Mouse (Mus musculus) midbrain, embryonic 10.5 days (tissue): Measurements from ENCODE around the gene H2afy. TPM values are rescaled to one million over a fixed set of nuclear protein-coding genes. Genes with fewer than 3 reads are reported as not detected.

ENCODE experiments used
- DNase-seq: peaks from one replicate; pipeline ENCODE4 v3.0.0-alpha.2; 2017; ENCODE audit warnings: low spot score
- H3K27ac ChIP-seq: fragments of 300-500 bp; sonication (generic); replicated peaks from 2 replicates; pipeline ENCODE4 v1.5.1; 2016; ENCODE audit warnings: mild to moderate bottlenecking
- H3K27me3 ChIP-seq: fragments of 300-500 bp; sonication (generic); 2 replicates; pipeline ENCODE4 v1.6.1; 2016; ENCODE audit warnings: low read depth, mild to moderate bottlenecking; ENCODE audit not compliant: poor library complexity, severe bottlenecking
- H3K36me3 ChIP-seq: fragments of 300-500 bp; sonication (generic); 2 replicates; pipeline ENCODE4 v1.6.1; 2016; ENCODE audit warnings: mild to moderate bottlenecking, moderate library complexity
- H3K4me1 ChIP-seq: fragments of 300-500 bp; sonication (generic); 2 replicates; pipeline ENCODE4 v1.6.1; 2016
- H3K4me3 ChIP-seq: fragments of 300-500 bp; sonication (generic); 2 replicates; pipeline ENCODE4 v1.5.1; 2016; ENCODE audit warnings: mild to moderate bottlenecking, moderate library complexity
- H3K9me3 ChIP-seq: fragments of 300-500 bp; sonication (generic); replicated peaks from 2 replicates; pipeline ENCODE4 v1.6.1; 2016; ENCODE audit warnings: mild to moderate bottlenecking
- WGBS: fragments of 180-500 bp; shearing (Covaris S2); methylation state at CpG from one replicate; pipeline ENCODE4 v1.1.7; 2016; 5-methylcytosine and 5-hydroxymethylcytosine counted together
- polyA plus RNA-seq: library from polyadenylated mRNA; unstranded; fragments of >200 nt; fragmentation: Nextera tagmentation; extraction: Ambion mirVana; gene quantifications from 2 replicates; pipeline ENCODE4 v1.2.1, GENCODE M21; 2016

H2afy gene
- polyA plus RNA-seq, 1 experiment from 2014 or later: 526 TPM

DNA sequence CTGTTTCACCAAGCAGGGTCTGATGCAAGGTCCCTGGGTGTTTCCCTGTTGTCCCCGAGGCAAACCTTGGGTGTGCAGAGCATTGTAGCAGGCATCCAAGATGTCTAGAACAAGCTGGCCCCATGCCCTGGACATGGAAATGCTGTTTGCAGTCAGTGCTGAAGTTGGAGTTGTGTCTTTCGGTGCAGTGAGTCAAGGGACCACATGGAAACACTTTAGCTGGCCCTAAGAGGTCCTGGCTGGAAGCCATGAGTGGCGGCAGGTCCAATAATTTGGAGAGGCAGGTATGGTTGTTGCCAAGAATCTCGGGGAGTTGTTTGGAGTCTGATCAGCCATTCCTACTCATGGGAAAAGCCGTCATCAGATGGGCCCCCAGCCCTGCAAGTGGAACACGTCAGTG, 27.6 kb upstream of the H2afy start:
- Histone ChIP-seq H3K9me3 (no peaks in the 10 kb centered on the region), H3K27me3 (no peaks in the 10 kb centered on the region; the same call in 1 of the 2 replicates), H3K36me3 (no peaks in the 10 kb centered on the region), H3K4me1 (peaks cover 33% of the 10 kb centered on the region), H3K27ac (no peak overlapping the region), H3K4me3 (no peak overlapping the region)
- no peak for DNase-seq
- 86% methylated on average over 6 of the region's 6 CpGs for WGBS

DNA sequence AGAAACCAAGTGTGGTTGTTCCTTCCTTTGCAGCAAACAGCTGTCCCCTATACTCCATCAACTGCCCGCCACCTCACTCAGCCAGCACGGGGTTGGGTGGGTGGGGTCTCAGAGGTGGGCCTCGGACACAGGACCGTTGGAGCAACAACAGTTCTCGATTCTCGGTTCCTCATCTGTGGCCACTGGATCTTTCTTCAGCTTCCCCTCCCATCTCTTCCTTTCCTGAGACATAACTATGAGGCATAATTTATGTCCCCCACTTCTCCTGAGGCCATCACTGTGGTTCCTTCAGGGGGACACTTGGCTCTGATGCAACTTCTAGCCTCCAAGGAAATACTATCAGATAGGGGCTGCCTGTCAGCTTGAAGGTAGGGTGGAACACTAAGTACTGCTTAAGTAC, 26.7 kb upstream of the H2afy start:
- H3K9me3 ChIP-seq: no peaks in the 10 kb centered on the region
- no peak overlapping the region for H3K4me3 ChIP-seq
- H3K27me3 ChIP-seq: no peaks in the 10 kb centered on the region; the same call in 1 of the 2 replicates
- H3K27ac ChIP-seq: no peak overlapping the region
- no peak for DNase-seq
- peaks cover 24% of the 10 kb centered on the region for H3K4me1 ChIP-seq
- 85% methylated on average over 6 of the region's 6 CpGs for WGBS
- H3K36me3 ChIP-seq: no peaks in the 10 kb centered on the region

DNA sequence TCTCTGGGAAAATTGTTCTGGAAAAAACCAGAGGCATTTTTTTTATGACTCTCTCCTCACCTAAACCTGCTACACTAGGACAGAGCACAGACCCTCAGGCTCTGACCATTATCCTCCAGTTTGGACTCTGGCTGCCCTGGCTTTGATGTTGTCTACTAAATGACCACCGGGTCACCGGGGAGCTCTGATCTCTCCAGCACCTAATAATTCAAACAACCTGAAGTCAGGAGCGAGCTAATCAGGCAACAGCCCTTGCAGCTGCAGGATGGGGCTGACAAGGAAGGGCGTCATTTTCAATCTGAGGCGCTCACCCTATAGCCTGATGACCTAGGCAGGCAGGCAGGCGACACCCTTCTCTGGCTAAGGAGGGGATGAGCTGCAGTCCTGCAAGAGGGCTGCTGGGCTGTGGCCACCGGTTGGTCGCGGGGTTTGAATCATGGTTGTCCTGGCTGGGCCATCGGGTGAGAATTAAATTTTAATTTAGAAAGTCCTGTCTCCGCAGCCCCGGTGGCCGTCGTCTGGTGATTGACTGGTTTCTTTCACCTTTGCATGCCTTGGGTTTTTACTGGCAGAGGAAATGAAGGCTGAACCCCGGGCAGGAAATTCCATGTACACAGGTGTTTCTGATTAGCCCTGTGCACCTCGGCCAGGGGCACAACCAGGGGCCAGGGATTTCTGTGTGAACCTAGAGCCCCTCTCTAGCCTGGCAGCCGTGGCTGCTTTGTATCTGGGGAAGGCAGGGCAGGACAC, 23.6 kb upstream of the H2afy start:
- Histone ChIP-seq H3K36me3 (no peaks in the 10 kb centered on the region), H3K27ac (no peak overlapping the region; the same call in 1 of the 2 replicates), H3K27me3 (peaks cover 3% of the 10 kb centered on the region; the same call in 1 of the 2 replicates), H3K9me3 (no peaks in the 10 kb centered on the region), H3K4me3 (no peak overlapping the region), H3K4me1 (peaks cover 22% of the 10 kb centered on the region)
- WGBS: 57% methylated on average over 17 of the region's 17 CpGs
- peak; percentile 28 for DNase-seq

DNA sequence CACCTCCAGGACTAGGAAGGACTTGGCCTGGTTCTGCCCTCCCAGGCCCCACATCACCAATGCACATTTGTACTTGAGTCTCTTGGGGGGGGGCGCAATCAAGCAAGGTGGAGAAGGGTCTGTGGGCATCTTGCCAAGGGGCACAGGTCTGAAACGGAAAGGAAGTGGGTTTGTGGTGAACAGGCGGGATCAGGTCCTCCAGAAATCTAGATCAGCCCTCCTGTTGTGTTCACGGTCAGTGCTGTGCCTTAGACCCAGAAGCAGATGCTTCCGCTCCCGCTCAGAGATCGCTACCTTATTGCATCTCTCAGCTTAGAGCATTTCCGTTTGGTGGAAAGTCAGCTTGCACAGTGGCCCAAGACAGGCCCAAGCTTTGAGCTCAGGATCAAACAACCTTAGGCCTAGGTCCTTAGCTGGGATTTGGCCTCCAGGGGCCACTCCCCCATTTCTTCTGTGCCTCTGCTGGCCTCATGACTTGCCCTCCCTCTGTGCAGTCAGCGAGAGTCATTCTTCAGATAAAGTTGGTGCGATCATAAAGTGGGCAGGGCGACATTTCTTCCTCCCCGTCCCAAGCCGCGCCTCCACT, 22.9 kb upstream of the H2afy start:
- no peak for DNase-seq
- 81% methylated on average over 14 of the region's 14 CpGs for WGBS

GRCm38 (mm10) chr13:56155671-56156070, 19.5 kb upstream of the H2afy start:
- DNase-seq: no peak
- Histone ChIP-seq H3K27ac (no peak overlapping the region), H3K9me3 (no peaks in the 10 kb centered on the region), H3K27me3 (0 out of 2 replicates have a peak, but pooled peaks cover 3% of the 10 kb centered on the region), H3K36me3 (no peaks in the 10 kb centered on the region), H3K4me1 (peaks cover 22% of the 10 kb centered on the region), H3K4me3 (no peak overlapping the region)
- 82% methylated on average over 7 of the region's 7 CpGs for WGBS

More for the DNA sequence above, 22.9 kb upstream of the H2afy start:
- Histone ChIP-seq H3K4me1 (peaks cover 22% of the 10 kb centered on the region), H3K9me3 (no peaks in the 10 kb centered on the region), H3K27me3 (peaks cover 3% of the 10 kb centered on the region; the same call in 1 of the 2 replicates), H3K36me3 (no peaks in the 10 kb centered on the region), H3K27ac (peak overlapping the region; percentile 24), H3K4me3 (no peak overlapping the region)

DNA sequence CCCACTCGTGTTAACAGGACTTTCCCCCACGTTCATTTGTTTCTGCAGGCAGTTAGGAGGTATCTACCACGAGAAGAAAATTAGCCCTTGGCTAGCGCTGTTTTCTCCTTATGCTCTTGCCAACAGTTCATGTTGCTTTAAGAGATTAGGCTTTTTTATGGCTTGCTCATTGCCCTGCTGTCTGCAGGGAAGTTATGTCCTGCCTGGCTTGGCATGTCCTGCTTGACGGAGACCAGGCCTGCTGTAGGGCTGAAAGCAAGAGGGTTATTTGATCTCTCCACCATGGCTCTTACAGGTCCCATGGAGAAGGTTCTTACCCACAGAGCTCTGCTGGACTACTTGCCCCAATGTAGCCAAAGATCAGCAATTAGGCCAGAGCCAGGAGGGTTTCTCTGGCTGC, 18.9 kb upstream of the H2afy start:
- Histone ChIP-seq H3K36me3 (no peaks in the 10 kb centered on the region), H3K9me3 (no peaks in the 10 kb centered on the region), H3K4me3 (no peak overlapping the region), H3K27ac (no peak overlapping the region), H3K4me1 (peaks cover 17% of the 10 kb centered on the region), H3K27me3 (0 out of 2 replicates have a peak, but pooled peaks cover 3% of the 10 kb centered on the region)
- no peak for DNase-seq
- 89% methylated on average over 5 of the region's 5 CpGs for WGBS

GRCm38 (mm10) chr13:56152773-56153460, 16.8 kb upstream of the H2afy start:
- no peak for DNase-seq
- WGBS: 77% methylated on average over 7 of the region's 7 CpGs
- H3K9me3 ChIP-seq: no peaks in the 10 kb centered on the region
- peaks cover 9% of the 10 kb centered on the region for H3K4me1 ChIP-seq
- no peak overlapping the region for H3K27ac ChIP-seq
- no peaks in the 10 kb centered on the region for H3K36me3 ChIP-seq
- 0 out of 2 replicates have a peak, but pooled peaks cover 3% of the 10 kb centered on the region for H3K27me3 ChIP-seq
- no peak overlapping the region for H3K4me3 ChIP-seq

GRCm38 (mm10) chr13:56151404-56152226, 15.5 kb upstream of the H2afy start:
- Histone ChIP-seq H3K4me1 (peaks cover 6% of the 10 kb centered on the region), H3K4me3 (no peak overlapping the region), H3K9me3 (no peaks in the 10 kb centered on the region), H3K36me3 (no peaks in the 10 kb centered on the region), H3K27me3 (0 out of 2 replicates have a peak, but pooled peaks cover 3% of the 10 kb centered on the region), H3K27ac (no peak overlapping the region)
- 58% methylated on average over 22 of the region's 22 CpGs for WGBS
- DNase-seq: peak; percentile 76

GRCm38 (mm10) chr13:56145523-56145922, 9.4 kb upstream of the H2afy start:
- Histone ChIP-seq H3K4me1 (peaks cover 19% of the 10 kb centered on the region), H3K36me3 (no peaks in the 10 kb centered on the region), H3K27ac (no peak overlapping the region), H3K9me3 (no peaks in the 10 kb centered on the region), H3K27me3 (peaks cover 13% of the 10 kb centered on the region), H3K4me3 (no peak overlapping the region)
- DNase-seq: peak; percentile 29
- WGBS: 24% methylated on average over 3 of the region's 3 CpGs

GRCm38 (mm10) chr13:56144021-56144420, 7.9 kb upstream of the H2afy start:
- Histone ChIP-seq H3K36me3 (no peaks in the 10 kb centered on the region), H3K9me3 (no peaks in the 10 kb centered on the region), H3K27me3 (peaks cover 13% of the 10 kb centered on the region), H3K4me3 (no peak overlapping the region), H3K27ac (no peak overlapping the region), H3K4me1 (peaks cover 15% of the 10 kb centered on the region)
- DNase-seq: no peak
- 57% methylated on average over 2 of the region's 2 CpGs for WGBS

- no peak for DNase-seq
- WGBS: 4% methylated on average over 7 of the region's 7 CpGs
- H3K27ac ChIP-seq: peak overlapping the region; percentile 65
Observed at GRCm38 (mm10) chr13:56143151-56143513, 7.0 kb upstream of the H2afy start.

More at GRCm38 (mm10) chr13:56143151-56143513, 7.0 kb upstream of the H2afy start:
- Histone ChIP-seq H3K4me1 (peaks cover 15% of the 10 kb centered on the region), H3K4me3 (peak overlapping the region; percentile 16; the same call in 1 of the 2 replicates), H3K9me3 (no peaks in the 10 kb centered on the region), H3K36me3 (no peaks in the 10 kb centered on the region), H3K27me3 (peaks cover 13% of the 10 kb centered on the region)
